Mouse (Mus musculus) liver, embryonic 11.5 days (tissue): ENCODE measurements around the gene Pld4. TPM values are rescaled to one million over a fixed set of nuclear protein-coding genes. Genes with fewer than 3 reads are reported as not detected.
A peak's percentile ranks its signal among the peaks of the same experiment; 100 is the strongest.

Experiments used
- ATAC-seq: fragments of 200-750 bp; cut with Nextera tagmentation; replicated peaks from 2 replicates; pipeline ENCODE4 v1.8.0; 2017; ENCODE audit warnings: moderate number of reproducible peaks, mild to moderate bottlenecking, moderate TSS enrichment, moderate library complexity; ENCODE audit not compliant: low FRiP score
- DNase-seq: peaks from one replicate; pipeline ENCODE4 v3.0.0-alpha.2; 2017; ENCODE audit warnings: low spot score
- H3K27ac ChIP-seq: fragments of 300-500 bp; sonication (generic); 2 replicates; pipeline ENCODE4 v1.5.1; 2014; ENCODE audit warnings: mild to moderate bottlenecking, low read depth, low read length, control low read depth
- H3K27me3 ChIP-seq: fragments of 300-500 bp; sonication (generic); replicated peaks from 2 replicates; pipeline ENCODE4 v1.6.1; 2014; ENCODE audit warnings: low read length, mixed read lengths; ENCODE audit not compliant: control insufficient read depth, insufficient read depth
- H3K36me3 ChIP-seq: fragments of 300-500 bp; sonication (generic); 2 replicates; pipeline ENCODE4 v1.6.1; 2014; ENCODE audit warnings: mild to moderate bottlenecking, low read length, moderate library complexity, mixed read lengths; ENCODE audit not compliant: control insufficient read depth, insufficient read depth
- H3K4me1 ChIP-seq: fragments of 300-500 bp; sonication (generic); replicated peaks from 2 replicates; pipeline ENCODE4 v1.6.1; 2014; ENCODE audit warnings: low read length, mixed read lengths; ENCODE audit not compliant: control insufficient read depth, insufficient read depth
- H3K4me2 ChIP-seq: fragments of 300-500 bp; sonication (generic); 2 replicates; pipeline ENCODE4 v1.6.1; 2014; ENCODE audit warnings: mild to moderate bottlenecking, control low read depth, moderate library complexity
- H3K4me3 ChIP-seq: fragments of 300-500 bp; sonication (generic); 2 replicates; pipeline ENCODE4 v1.5.1; 2014; ENCODE audit warnings: low read depth, low read length, control low read depth
- H3K9ac ChIP-seq: fragments of 300-500 bp; sonication (generic); 2 replicates; pipeline ENCODE4 v1.6.1; 2014; ENCODE audit warnings: low read depth, low read length, control low read depth
- H3K9me3 ChIP-seq: fragments of 300-500 bp; sonication (generic); 2 replicates; pipeline ENCODE4 v1.6.1; 2016; ENCODE audit warnings: low read length, inconsistent platforms, mixed read lengths; ENCODE audit not compliant: control insufficient read depth
- WGBS: fragments of 180-500 bp; shearing (Covaris S2); extraction: QIAGEN DNeasy Blood & Tissue Kit; methylation state at CpG from one replicate; pipeline ENCODE4 v1.1.7; 2014; 5-methylcytosine and 5-hydroxymethylcytosine counted together
- polyA plus RNA-seq: library from polyadenylated mRNA; unstranded; fragments of >200 nt; fragmentation: Nextera tagmentation; extraction: Ambion mirVana; gene quantifications from 2 replicates; pipeline ENCODE4 v1.2.1, GENCODE M21; 2014

The Pld4 gene
- polyA plus RNA-seq, 1 experiment from 2014 or later = 7.4 TPM

GRCm38 (mm10) chr12:112799237-112799970 lies 38.9 kb downstream of the Pld4 start:
- H3K27ac ChIP-seq = no peak overlapping the region
- ATAC-seq (no peak), DNase-seq (no peak)
- H3K9me3 ChIP-seq = no peaks in the 10 kb centered on the region
- H3K4me3 ChIP-seq = no peak overlapping the region
- H3K27me3 ChIP-seq = peaks cover 49% of the 10 kb centered on the region
- H3K9ac ChIP-seq = no peak overlapping the region
- peaks cover 13% of the 10 kb centered on the region for H3K4me1 ChIP-seq
- WGBS = 73% methylated on average over 10 of the region's 10 CpGs
- no peak overlapping the region for H3K4me2 ChIP-seq
- no peaks in the 10 kb centered on the region for H3K36me3 ChIP-seq

GRCm38 (mm10) chr12:112800476-112800875 lies 40.0 kb downstream of the Pld4 start:
- H3K27ac ChIP-seq = no peak overlapping the region
- ATAC-seq (peak; percentile 44), DNase-seq (peak; percentile 68)
- H3K4me1 ChIP-seq = peaks cover 13% of the 10 kb centered on the region
- no peak overlapping the region for H3K9ac ChIP-seq
- H3K4me3 ChIP-seq = no peak overlapping the region
- no peaks in the 10 kb centered on the region for H3K36me3 ChIP-seq
- no peak overlapping the region for H3K4me2 ChIP-seq
- peaks cover 59% of the 10 kb centered on the region for H3K27me3 ChIP-seq
- no peaks in the 10 kb centered on the region for H3K9me3 ChIP-seq
- WGBS = 6% methylated on average over 4 of the region's 4 CpGs

GRCm38 (mm10) chr12:112801864-112802846 lies 41.7 kb downstream of the Pld4 start, which contains the start of gene Ahnak2:
Gene Ahnak2 (minus strand): TSS chr12:112802657.
- DNase-seq = peak; percentile 64
- peak; percentile 52 for ATAC-seq
- no peaks in the 10 kb centered on the region for H3K36me3 ChIP-seq
- no peak within 1 kb of the TSS for H3K27ac ChIP-seq
- peaks cover 54% of the 10 kb centered on the region for H3K27me3 ChIP-seq
- peak within 1 kb of the TSS; percentile 85 for H3K4me2 ChIP-seq
- H3K4me1 ChIP-seq = peaks cover 10% of the 10 kb centered on the region; the same call in 1 of the 2 replicates
- no peaks in the 10 kb centered on the region for H3K9me3 ChIP-seq
- peak within 1 kb of the TSS; percentile 41 for H3K4me3 ChIP-seq
- H3K9ac ChIP-seq = no peak within 1 kb of the TSS
- WGBS = 3% methylated on average over 68 of the region's 69 CpGs

GRCm38 (mm10) chr12:112802917-112803316 lies 42.5 kb downstream of the Pld4 start:
- no peak overlapping the region; the same call in 1 of the 2 replicates for H3K4me2 ChIP-seq
- no peak overlapping the region for H3K9ac ChIP-seq
- no peaks in the 10 kb centered on the region for H3K9me3 ChIP-seq
- 13% methylated on average over 3 of the region's 3 CpGs for WGBS
- no peak for ATAC-seq
- no peak overlapping the region for H3K27ac ChIP-seq
- no peaks in the 10 kb centered on the region for H3K36me3 ChIP-seq
- H3K4me1 ChIP-seq = peaks cover 10% of the 10 kb centered on the region; the same call in 1 of the 2 replicates
- H3K27me3 ChIP-seq = peaks cover 55% of the 10 kb centered on the region
- no peak overlapping the region for H3K4me3 ChIP-seq
- DNase-seq = no peak

GRCm38 (mm10) chr12:112804046-112804445 lies 43.6 kb downstream of the Pld4 start:
- H3K27me3 ChIP-seq = peaks cover 54% of the 10 kb centered on the region
- DNase-seq = no peak

GRCm38 (mm10) chr12:112806044-112806443 lies 45.6 kb downstream of the Pld4 start:
- Histone ChIP-seq H3K4me2 (no peak overlapping the region), H3K27ac (no peak overlapping the region), H3K9ac (no peak overlapping the region), H3K36me3 (no peaks in the 10 kb centered on the region), H3K9me3 (no peaks in the 10 kb centered on the region), H3K4me3 (no peak overlapping the region), H3K27me3 (peaks cover 51% of the 10 kb centered on the region), H3K4me1 (peaks cover 19% of the 10 kb centered on the region)
- WGBS = 69% methylated on average over 6 of the region's 6 CpGs
- no peak for ATAC-seq
- DNase-seq = no peak

More at GRCm38 (mm10) chr12:112804046-112804445, 43.6 kb downstream of the Pld4 start:
- no peaks in the 10 kb centered on the region for H3K9me3 ChIP-seq
- H3K4me3 ChIP-seq = no peak overlapping the region
- H3K36me3 ChIP-seq = no peaks in the 10 kb centered on the region
- peaks cover 14% of the 10 kb centered on the region for H3K4me1 ChIP-seq
- ATAC-seq = no peak
- H3K27ac ChIP-seq = no peak overlapping the region
- H3K4me2 ChIP-seq = no peak overlapping the region
- H3K9ac ChIP-seq = no peak overlapping the region
- WGBS = 59% methylated on average over 13 of the region's 13 CpGs

GRCm38 (mm10) chr12:112807796-112808195 lies 47.3 kb downstream of the Pld4 start:
- Histone ChIP-seq H3K27me3 (peaks cover 34% of the 10 kb centered on the region), H3K4me1 (peaks cover 11% of the 10 kb centered on the region; the same call in 1 of the 2 replicates), H3K4me2 (no peak overlapping the region), H3K27ac (no peak overlapping the region), H3K4me3 (no peak overlapping the region; the same call in 1 of the 2 replicates), H3K36me3 (no peaks in the 10 kb centered on the region), H3K9me3 (no peaks in the 10 kb centered on the region), H3K9ac (no peak overlapping the region)
- 78% methylated on average over 4 of the region's 4 CpGs for WGBS
- no peak for ATAC-seq
- no peak for DNase-seq

- peak overlapping the region; percentile 99 for H3K4me2 ChIP-seq
- H3K9me3 ChIP-seq = no peaks in the 10 kb centered on the region
- no peaks in the 10 kb centered on the region for H3K36me3 ChIP-seq
- ATAC-seq (no peak), DNase-seq (no peak)
- WGBS = 70% methylated on average over 5 of the region's 5 CpGs
- H3K27ac ChIP-seq = no peak overlapping the region
- no peak overlapping the region for H3K9ac ChIP-seq
- H3K4me1 ChIP-seq = peaks cover 11% of the 10 kb centered on the region; the same call in 1 of the 2 replicates
- peaks cover 30% of the 10 kb centered on the region for H3K27me3 ChIP-seq
- H3K4me3 ChIP-seq = peak overlapping the region; percentile 64
Measured at GRCm38 (mm10) chr12:112808212-112808586, 47.7 kb downstream of the Pld4 start.
